Mouse (Mus musculus) adipocyte (in vitro differentiated cells): ENCODE data around the gene Gjd2.
A peak's percentile ranks its signal among the peaks of the same experiment; 100 is the strongest.

ENCODE experiments used
- DNase-seq: peaks from one replicate; pipeline ENCODE4 v3.0.0-alpha.2; 2016; ENCODE audit warnings: low spot score

The Gjd2 gene

GRCm38 (mm10) chr2:114012749-114013211 lies 639 bp downstream of the Gjd2 start:
- DNase-seq, result no peak

DNA sequence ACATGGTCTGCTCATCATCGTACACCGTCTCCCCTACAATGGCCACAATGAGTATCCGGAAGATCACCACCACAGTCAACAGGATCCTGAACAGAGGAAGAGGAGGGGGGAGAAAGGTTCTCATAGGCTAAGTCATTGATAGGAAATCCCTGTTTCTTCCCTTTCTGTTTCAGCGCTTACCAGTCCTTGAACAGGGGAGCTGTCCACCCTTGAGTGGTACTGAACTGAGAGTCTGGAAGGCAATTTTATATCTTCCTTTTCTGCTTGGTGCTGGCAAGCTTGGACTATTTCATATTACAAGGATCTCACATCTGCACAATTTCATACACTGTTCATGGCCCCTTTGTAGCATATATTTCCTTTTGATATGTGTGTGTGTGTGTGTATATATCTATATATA lies 1.6 kb downstream of the Gjd2 start:
- peak; percentile 47 for DNase-seq

DNA sequence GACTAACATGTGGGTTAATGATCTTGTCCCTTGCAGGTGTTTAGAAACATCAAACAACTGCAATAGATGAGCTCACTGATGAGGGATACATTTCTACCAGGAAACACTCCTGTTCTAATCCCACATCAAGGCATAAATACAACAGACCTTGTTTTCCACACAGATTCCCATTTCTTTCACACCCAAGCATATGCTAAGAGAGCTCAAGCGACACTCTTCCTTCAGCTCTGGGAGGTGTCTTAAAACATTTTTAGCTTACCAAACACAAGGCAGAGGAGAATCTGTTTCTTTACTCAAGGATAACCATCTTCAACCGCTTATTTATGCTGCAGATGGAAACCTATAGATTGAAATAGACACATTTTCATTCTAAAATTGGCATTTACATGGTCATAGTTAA lies 5.1 kb downstream of the Gjd2 start:
- no peak for DNase-seq

GRCm38 (mm10) chr2:113997484-113997883 lies 15.9 kb downstream of the Gjd2 start:
- DNase-seq, result no peak

GRCm38 (mm10) chr2:113996930-113997329 lies 16.5 kb downstream of the Gjd2 start:
- no peak for DNase-seq

DNA sequence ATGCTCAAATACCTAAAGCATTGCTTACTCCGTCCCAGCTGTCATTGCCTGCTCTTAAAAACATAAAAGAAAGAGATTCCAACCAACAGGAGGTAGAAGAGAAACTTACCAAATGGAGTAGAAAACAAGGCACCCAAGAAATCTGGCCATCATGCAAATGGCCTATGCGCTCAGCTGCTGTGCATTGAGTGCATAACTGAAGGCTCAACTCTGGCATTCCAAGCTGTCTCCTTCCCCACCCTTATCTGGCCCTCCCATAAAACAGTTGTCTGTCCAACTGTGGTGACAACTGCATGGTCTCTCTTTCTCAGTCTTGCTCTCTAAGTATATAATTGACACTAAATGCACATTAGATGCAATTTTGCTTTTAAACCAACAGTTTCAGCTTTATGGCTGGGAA lies 28.5 kb downstream of the Gjd2 start:
- DNase-seq, result no peak

DNA sequence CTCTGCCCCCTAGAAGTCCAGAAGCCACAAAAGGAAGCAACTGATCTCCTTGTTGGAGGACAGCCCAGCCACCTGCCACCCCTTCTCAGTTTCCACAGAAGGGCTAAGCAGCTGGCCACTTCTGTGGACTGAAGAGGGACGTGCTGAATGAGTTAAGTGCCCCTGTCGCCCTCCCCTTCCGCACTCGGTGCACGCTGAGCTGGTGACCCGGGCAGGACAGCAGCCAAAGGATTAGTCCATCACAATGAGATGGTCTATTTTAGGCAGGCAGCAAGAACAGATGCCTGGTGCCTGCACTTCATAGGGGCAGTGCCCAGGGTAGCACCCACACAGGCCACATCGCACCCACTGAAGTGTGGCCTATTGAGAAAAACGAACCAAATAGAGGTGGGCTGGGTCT lies 32.8 kb downstream of the Gjd2 start:
- DNase-seq, result no peak

DNA sequence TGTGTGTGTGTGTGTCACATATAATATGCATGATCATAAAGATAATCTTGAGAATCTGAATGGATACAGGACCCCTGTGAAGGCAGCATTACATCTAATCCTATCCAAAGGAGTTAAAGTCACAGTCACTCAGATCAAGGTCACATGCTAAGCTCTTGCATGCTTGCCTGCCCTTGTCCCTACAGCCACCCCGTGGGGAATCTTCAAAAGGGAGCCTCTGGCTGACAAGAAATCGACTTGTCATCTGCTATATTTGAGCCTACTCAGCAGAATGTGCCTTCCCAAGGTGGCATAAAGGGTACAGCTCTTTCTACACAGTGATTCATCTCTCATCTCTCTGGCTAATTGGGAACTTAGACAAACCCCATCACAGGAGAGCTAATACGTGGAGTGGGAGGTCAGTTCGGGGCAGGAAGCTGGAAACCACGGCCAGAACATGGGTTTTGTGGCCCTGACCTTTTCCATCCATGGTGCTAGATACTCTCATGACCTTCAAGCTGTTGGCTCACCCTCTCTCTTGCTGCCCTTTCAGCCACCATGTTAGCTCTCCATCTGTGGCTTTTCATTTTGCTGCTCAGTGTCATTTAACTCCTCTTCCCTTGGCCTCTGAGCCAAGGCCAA lies 35.2 kb downstream of the Gjd2 start:
- DNase-seq, result no peak

GRCm38 (mm10) chr2:113973950-113974349 lies 39.5 kb downstream of the Gjd2 start:
- DNase-seq, result peak; percentile 21

- no peak for DNase-seq
These were observed 47.0 kb downstream of the Gjd2 start for GRCm38 (mm10) chr2:113966421-113966820.
